7 mouse cellular contexts compared by ENCODE assay signal in genomic region chr8:72572507-72572906, GRCm38 (mm10). TPM values are rescaled to one million over a fixed set of nuclear protein-coding genes. Genes with fewer than 3 reads are reported as not detected.
DNase-seq lines count a peak whose midpoint lies in the region; ATAC-seq lines count a peak whose summit lies in the region.

No protein-coding gene starts in this region.

- peak overlapping the region; percentile 92 for H3K27ac ChIP-seq in forebrain, embryonic 10.5 days
- no peak overlapping the region for H3K27ac ChIP-seq in hindbrain, embryonic 11.5 days (ENCODE audit: low read depth, low read length)
- no peak overlapping the region for H3K27ac ChIP-seq in midbrain, embryonic 14.5 days (replicated peaks; ENCODE audit: low read depth, low read length)

- H3K27me3 ChIP-seq in forebrain, embryonic 10.5 days (ENCODE audit: poor library complexity, severe bottlenecking) = no peaks in the 10 kb centered on the region
- no peaks in the 10 kb centered on the region for H3K27me3 ChIP-seq in hindbrain, embryonic 11.5 days (ENCODE audit: control insufficient read depth, insufficient read depth, low read length)
- no peaks in the 10 kb centered on the region for H3K27me3 ChIP-seq in midbrain, embryonic 14.5 days (ENCODE audit: control insufficient read depth, insufficient read depth, low read length)

- peak; percentile 3 for DNase-seq in retina, embryonic 14.5 days (ENCODE audit: low spot score)
- no peak for DNase-seq in retina, postnatal 1 day
- DNase-seq in forebrain, embryonic 10.5 days (ENCODE audit: extremely low spot score, low spot score) = no peak
- no peak for DNase-seq in hindbrain, embryonic 11.5 days (ENCODE audit: low spot score)
- DNase-seq in midbrain, embryonic 14.5 days = no peak
- no peak for DNase-seq in urinary bladder, postnatal 4 days (ENCODE audit: low spot score in 2 of 2)
- no peak for DNase-seq in adrenal gland, postnatal 25 days

- H3K9ac ChIP-seq in hindbrain, embryonic 11.5 days (ENCODE audit: low read depth, low read length) = peak overlapping the region; percentile 73
- peak overlapping the region; percentile 55 for H3K9ac ChIP-seq in midbrain, embryonic 14.5 days (replicated peaks; ENCODE audit: low read length)

- peaks cover 35% of the 10 kb centered on the region for H3K4me1 ChIP-seq in forebrain, embryonic 10.5 days
- peaks cover 3% of the 10 kb centered on the region for H3K4me1 ChIP-seq in hindbrain, embryonic 11.5 days (replicated peaks; ENCODE audit: control insufficient read depth, insufficient read depth, low read length)
- H3K4me1 ChIP-seq in midbrain, embryonic 14.5 days (ENCODE audit: control insufficient read depth, insufficient read depth, low read length) = peaks cover 18% of the 10 kb centered on the region

- ATAC-seq in hindbrain, embryonic 11.5 days (ENCODE audit: low FRiP score) = no peak
- ATAC-seq in midbrain, embryonic 14.5 days (ENCODE audit: low FRiP score, low TSS enrichment) = no peak

- H3K9me3 ChIP-seq in forebrain, embryonic 10.5 days = no peaks in the 10 kb centered on the region
- H3K9me3 ChIP-seq in hindbrain, embryonic 11.5 days (ENCODE audit: control insufficient read depth, low read length) = no peaks in the 10 kb centered on the region
- no peaks in the 10 kb centered on the region for H3K9me3 ChIP-seq in midbrain, embryonic 14.5 days (ENCODE audit: control insufficient read depth, low read length)

- H3K4me3 ChIP-seq in forebrain, embryonic 10.5 days = peak overlapping the region; percentile 75
- peak overlapping the region; percentile 66 for H3K4me3 ChIP-seq in hindbrain, embryonic 11.5 days (ENCODE audit: low read depth, low read length)
- peak overlapping the region; percentile 71 for H3K4me3 ChIP-seq in midbrain, embryonic 14.5 days (replicated peaks; ENCODE audit: low read depth, low read length)

- H3K4me2 ChIP-seq in hindbrain, embryonic 11.5 days (replicated peaks; ENCODE audit: low read depth, low read length) = peak overlapping the region; percentile 93
- H3K4me2 ChIP-seq in midbrain, embryonic 14.5 days (ENCODE audit: low read length) = peak overlapping the region; percentile 97

- WGBS in forebrain, embryonic 10.5 days = 6% methylated on average over 10 of the region's 10 CpGs
- WGBS in hindbrain, embryonic 11.5 days = 8% methylated on average over 10 of the region's 10 CpGs
- WGBS in midbrain, embryonic 14.5 days = 4% methylated on average over 10 of the region's 10 CpGs

- peaks cover 22% of the 10 kb centered on the region for H3K36me3 ChIP-seq in forebrain, embryonic 10.5 days (replicated peaks)
- H3K36me3 ChIP-seq in hindbrain, embryonic 11.5 days (ENCODE audit: control insufficient read depth, insufficient read depth, low read length) = no peaks in the 10 kb centered on the region
- H3K36me3 ChIP-seq in midbrain, embryonic 14.5 days (ENCODE audit: control insufficient read depth, insufficient read depth, low read length) = peaks cover 16% of the 10 kb centered on the region

RNA-seq across cellular contexts. Expression of gene Tmem38a, which starts 0.7 kb away (rescaled TPM):
- 8.6 and 10.4 TPM in 2 replicates for polyA plus RNA-seq in forebrain, embryonic 10.5 days (2016; fragmentation: Nextera tagmentation; extraction: Ambion mirVana)
- polyA plus RNA-seq in hindbrain, embryonic 11.5 days (2014; fragmentation: Nextera tagmentation; extraction: Ambion mirVana) = 9.6 and 10.2 TPM in 2 replicates
- 21.1 and 21.5 TPM in 2 replicates for polyA plus RNA-seq in midbrain, embryonic 14.5 days (2014; fragmentation: Nextera tagmentation; extraction: Ambion mirVana)
- 7.5 and 11.7 TPM in 2 replicates for total RNA-seq in adrenal gland, postnatal 25 days (2021)

RNA-seq across cellular contexts. Expression of gene Smim7, which starts 1.6 kb away (rescaled TPM):
- polyA plus RNA-seq in forebrain, embryonic 10.5 days (2016; fragmentation: Nextera tagmentation; extraction: Ambion mirVana) = 105 and 106 TPM in 2 replicates
- polyA plus RNA-seq in hindbrain, embryonic 11.5 days (2014; fragmentation: Nextera tagmentation; extraction: Ambion mirVana) = 126 and 136 TPM in 2 replicates
- polyA plus RNA-seq in midbrain, embryonic 14.5 days (2014; fragmentation: Nextera tagmentation; extraction: Ambion mirVana) = 142 and 150 TPM in 2 replicates
- 103 and 131 TPM in 2 replicates for total RNA-seq in adrenal gland, postnatal 25 days (2021)

RNA-seq across cellular contexts. Expression of gene Med26, which starts 24.4 kb away (rescaled TPM):
- polyA plus RNA-seq in forebrain, embryonic 10.5 days (2016; fragmentation: Nextera tagmentation; extraction: Ambion mirVana) = 19.4 and 20.1 TPM in 2 replicates
- 11.2 and 13.0 TPM in 2 replicates for polyA plus RNA-seq in hindbrain, embryonic 11.5 days (2014; fragmentation: Nextera tagmentation; extraction: Ambion mirVana)
- polyA plus RNA-seq in midbrain, embryonic 14.5 days (2014; fragmentation: Nextera tagmentation; extraction: Ambion mirVana) = 14.3 and 16.4 TPM in 2 replicates
- total RNA-seq in adrenal gland, postnatal 25 days (2021) = 9.2 and 10.0 TPM in 2 replicates
